Mouse (Mus musculus) hematopoietic stem cell, adult 5-6 weeks (primary cell): ENCODE data around the gene Kctd20. TPM values are rescaled to one million over a fixed set of nuclear protein-coding genes. Genes with fewer than 3 reads are reported as not detected.
A peak's percentile ranks its signal among the peaks of the same experiment; 100 is the strongest.
"Not testable (repeated sequence)": the region's sequence is repeated elsewhere in the genome, so short reads cannot be mapped to it uniquely, and the experiment has no call there.

Experiments
- ATAC-seq, 2 experiments: fragments of 125-278 bp in 1 of 2; replicated peaks in 1 of 2; 2 replicates each; pipeline ENCODE4 v1.8.0; 2016 to 2017; ENCODE audit warnings: inconsistent platforms in 2 of 2, mild to moderate bottlenecking in 2 of 2, moderate number of reproducible peaks in 2 of 2, low read depth in 1 of 2, moderate TSS enrichment in 1 of 2; ENCODE audit not compliant: low FRiP score in 2 of 2, poor library complexity in 2 of 2, severe bottlenecking in 2 of 2, insufficient read depth in 1 of 2, low TSS enrichment in 1 of 2
- total RNA-seq: library from RNA; stranded (forward); fragments of 172-1452, 232-1000 nt; gene quantifications from 2 replicates; pipeline ENCODE4 v1.2.3, GENCODE M21; 2017

Gene Kctd20
- total RNA-seq, 1 experiment from 2014 or later = 57.9 TPM

DNA sequence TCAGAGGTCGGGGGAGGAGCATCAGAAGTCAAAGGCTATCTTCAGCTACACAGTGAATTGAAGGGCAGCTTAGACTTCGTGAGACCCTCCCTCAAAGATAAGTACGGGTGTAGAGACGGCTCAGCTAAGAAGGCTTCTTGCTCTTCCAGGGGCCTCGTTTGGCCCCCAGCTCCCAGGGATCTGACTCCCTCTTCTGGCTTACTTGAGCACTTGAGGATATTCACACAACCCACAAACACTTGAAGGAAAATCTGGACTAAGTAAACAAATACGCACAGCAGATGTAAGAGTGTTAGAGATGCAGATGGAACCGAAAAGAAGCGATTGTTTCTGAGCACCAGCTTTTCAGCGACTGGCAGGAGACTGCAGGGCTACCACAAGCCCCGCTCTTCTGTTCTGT is 8.8 kb downstream of the Kctd20 start:
- no peak for ATAC-seq

GRCm38 (mm10) chr17:28961596-28961995 is 9.8 kb downstream of the Kctd20 start:
- no peak for ATAC-seq

DNA sequence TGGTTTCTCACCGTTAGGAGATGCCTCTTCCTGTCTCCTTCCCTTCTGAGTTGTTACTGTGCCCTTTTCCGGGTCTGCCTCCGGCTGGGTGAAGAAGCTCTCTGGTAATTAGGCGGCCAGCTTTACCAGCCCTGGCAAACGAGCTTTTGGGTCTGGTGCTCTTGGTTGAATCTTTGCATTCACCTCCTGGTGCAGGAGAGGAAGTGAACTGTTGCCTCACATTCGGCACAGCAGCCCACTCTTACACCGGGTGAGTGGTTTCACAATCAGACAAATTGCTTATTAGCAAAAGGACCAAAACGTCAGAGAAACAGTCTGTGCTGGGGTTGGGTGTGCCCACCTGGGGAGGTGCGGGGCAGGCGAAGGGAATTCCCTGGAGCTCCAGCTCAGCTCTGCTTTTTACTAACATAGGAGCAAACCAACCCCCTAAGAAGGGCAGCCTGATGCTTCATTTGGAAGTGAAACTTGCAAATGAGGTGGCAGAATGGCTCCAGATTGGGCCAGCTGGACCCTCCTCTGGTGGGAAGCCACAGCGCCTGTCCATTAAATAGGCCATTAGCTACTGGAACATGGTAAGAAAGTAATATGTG is 15.4 kb downstream of the Kctd20 start:
- peak; percentile 43 to 70 for ATAC-seq

- no peak for ATAC-seq
Observed at GRCm38 (mm10) chr17:28970122-28970521, 18.4 kb downstream of the Kctd20 start.

DNA sequence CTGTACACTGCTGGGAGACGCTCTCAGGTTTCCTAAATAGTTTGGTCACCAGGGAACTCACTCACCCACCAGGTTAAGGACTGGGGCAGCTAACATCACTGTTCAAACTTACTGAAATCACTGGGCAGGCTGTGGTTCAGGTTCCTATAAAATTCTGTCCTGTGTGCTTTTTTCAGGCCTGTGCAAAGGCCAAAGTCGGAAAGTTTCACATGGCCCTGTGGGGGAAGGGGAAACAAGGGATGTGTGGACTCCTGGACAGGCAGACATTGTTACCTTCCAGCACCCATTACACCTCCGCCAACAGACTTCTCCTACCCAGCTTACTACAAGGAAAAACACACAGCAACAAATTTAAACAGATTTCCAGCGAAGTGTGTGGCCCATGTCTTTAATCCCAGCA is 27.3 kb downstream of the Kctd20 start:
- no peak for ATAC-seq

DNA sequence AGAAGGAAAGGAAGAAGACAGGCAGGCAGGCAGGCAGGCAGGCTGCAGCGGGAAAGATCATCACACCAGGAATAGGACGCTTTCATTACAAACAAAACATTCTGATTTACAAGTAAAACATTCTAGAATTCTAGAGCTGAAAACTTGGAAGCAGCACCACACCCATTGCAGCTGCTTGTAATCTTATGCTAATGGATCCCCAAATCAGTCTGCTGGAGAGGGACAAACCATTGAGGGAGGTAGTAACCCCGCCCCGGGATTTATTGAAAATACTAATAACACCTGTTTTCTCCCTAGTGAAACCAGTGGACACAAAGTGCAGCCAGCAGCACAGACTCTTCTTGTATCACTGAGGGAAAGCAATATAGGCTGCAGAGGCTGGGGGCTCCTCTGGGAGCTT is 29.3 kb downstream of the Kctd20 start:
- ATAC-seq = no peak

- ATAC-seq = no peak
Observed at GRCm38 (mm10) chr17:28982591-28982990, 30.8 kb downstream of the Kctd20 start.

GRCm38 (mm10) chr17:28984724-28985420 is 33.1 kb downstream of the Kctd20 start:
- ATAC-seq = no peak

DNA sequence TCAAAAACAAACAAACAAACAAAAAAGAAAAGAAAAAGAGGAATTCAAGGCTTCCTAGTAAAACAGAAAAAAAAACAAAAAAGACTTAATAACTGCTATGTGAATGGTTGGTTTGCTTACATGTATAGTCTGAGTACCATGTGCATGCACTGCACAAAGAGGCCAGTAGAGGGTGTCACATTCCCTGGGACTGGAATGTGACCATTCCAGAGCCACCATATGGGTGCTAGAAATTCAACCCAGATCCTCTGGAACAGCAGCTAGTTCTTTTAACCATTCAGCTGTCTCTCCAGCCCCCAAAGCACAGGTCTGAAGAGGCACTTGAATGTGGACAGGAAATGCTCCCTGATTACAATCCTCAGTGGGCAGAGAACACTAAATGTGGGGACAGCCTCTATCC is 35.1 kb downstream of the Kctd20 start:
- ATAC-seq = no peak

- ATAC-seq = no peak; a peak in 1 of 4 replicates
Observed at GRCm38 (mm10) chr17:28987713-28988112, 36.0 kb downstream of the Kctd20 start.

DNA sequence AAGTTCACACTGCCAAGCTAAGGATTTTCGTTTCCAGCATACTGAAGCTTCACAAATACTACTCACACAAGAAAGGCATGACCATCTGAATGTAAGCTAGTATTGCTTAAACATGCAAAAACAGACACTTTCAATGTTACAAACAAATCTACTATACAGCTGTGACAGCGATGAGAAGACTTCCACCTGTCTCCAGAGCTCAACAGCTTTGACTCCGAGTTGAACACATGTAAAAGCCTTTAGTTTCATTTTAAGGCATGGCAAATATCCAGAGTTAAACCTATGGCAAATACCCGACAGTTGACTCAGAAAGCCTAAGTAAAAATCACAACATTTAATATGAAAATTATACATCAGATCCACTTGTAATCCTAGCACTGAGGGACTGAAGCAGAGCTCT is 36.5 kb downstream of the Kctd20 start:
- no peak for ATAC-seq

DNA sequence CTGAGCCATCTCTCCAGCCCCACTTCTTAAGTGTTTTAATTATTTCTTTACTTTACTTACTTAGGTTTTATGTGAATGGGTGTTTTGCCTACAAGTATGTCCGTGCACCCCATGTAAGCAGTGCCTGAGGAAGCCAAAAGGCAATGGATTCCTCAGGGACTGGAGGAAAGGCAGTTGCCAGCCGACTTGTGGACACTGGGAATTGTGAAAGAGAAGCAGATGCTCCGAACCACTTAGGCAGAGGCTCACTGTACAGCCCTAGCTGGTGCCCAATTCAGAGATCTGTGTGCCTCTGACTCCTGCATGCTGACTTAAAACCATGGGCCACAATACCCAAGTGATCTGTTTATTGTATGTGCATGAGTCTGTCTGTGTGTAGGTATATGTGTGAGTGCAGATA is 37.2 kb downstream of the Kctd20 start:
- no peak for ATAC-seq

- no peak for ATAC-seq
Observed at GRCm38 (mm10) chr17:28990060-28990459, 38.3 kb downstream of the Kctd20 start.

GRCm38 (mm10) chr17:28991286-28991685 is 39.5 kb downstream of the Kctd20 start:
- ATAC-seq = no peak

- ATAC-seq = no peak
Observed at GRCm38 (mm10) chr17:28992105-28992504, 40.4 kb downstream of the Kctd20 start.

- not testable (repeated sequence) for ATAC-seq
Observed at GRCm38 (mm10) chr17:28993004-28993403, 41.3 kb downstream of the Kctd20 start.

DNA sequence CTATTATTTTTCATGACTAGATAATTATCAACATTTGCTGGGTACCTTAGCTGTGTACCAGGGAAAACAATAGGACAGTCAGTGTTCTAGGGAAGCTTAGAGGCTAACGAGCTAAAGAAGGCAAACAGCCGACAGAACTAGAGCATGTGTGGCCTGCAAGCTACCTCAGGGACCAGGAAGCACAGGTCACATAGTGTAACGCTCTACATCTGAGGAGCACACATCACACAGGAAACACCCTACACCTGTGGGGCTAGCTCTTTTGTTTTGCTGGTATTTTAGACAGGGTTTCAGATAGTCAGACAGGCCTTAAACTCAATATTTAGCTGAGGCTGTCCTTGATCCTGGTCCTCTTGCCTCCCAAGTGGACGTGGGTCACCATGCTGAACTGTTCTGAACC is 42.9 kb downstream of the Kctd20 start:
- ATAC-seq = no peak

DNA sequence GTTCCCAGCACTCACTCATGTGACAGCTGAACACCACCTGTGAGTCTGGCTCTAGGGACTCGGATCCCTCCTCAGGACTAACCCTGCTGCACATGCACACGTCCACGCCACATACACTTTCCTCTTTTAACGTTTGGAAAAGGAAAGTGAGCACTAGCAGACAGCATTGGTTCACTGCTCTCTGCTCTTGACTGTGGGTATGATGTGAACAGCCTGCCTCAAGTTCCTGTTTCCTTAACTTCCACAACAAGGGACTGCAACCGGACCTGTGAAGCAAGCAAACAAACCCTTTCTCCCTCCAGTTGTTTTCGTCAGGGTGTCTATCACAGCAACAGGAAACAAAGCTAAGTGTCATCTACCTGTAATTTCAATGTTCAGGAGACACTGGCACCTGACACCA is 48.7 kb downstream of the Kctd20 start:
- peak in 1 of 2 experiments; percentile 45; a peak in 1 of 4 replicates for ATAC-seq

- ATAC-seq = no peak
Observed at GRCm38 (mm10) chr17:29003740-29004139, 52.0 kb downstream of the Kctd20 start.
